Mouse (Mus musculus) intestine, postnatal 0 days (tissue): ENCODE data around the gene 2010111I01Rik. TPM values are rescaled to one million over a fixed set of nuclear protein-coding genes. Genes with fewer than 3 reads are reported as not detected.

Experiments used
- ATAC-seq: fragments of 200-750 bp; cut with Nextera tagmentation; 2 replicates; pipeline ENCODE4 v1.8.0; 2017; ENCODE audit warnings: mild to moderate bottlenecking, moderate TSS enrichment, moderate library complexity
- H3K27ac ChIP-seq: fragments of 300-500 bp; sonication (generic); 2 replicates; pipeline ENCODE4 v1.5.1; 2014; ENCODE audit warnings: mild to moderate bottlenecking, low read depth, low read length, moderate library complexity
- H3K27me3 ChIP-seq: fragments of 300-500 bp; sonication (generic); replicated peaks from 2 replicates; pipeline ENCODE4 v1.6.1; 2014; ENCODE audit warnings: low read length, mixed read lengths; ENCODE audit not compliant: control insufficient read depth, insufficient read depth
- H3K36me3 ChIP-seq: fragments of 300-500 bp; sonication (generic); 2 replicates; pipeline ENCODE4 v1.6.1; 2014; ENCODE audit warnings: mild to moderate bottlenecking, moderate library complexity; ENCODE audit not compliant: control insufficient read depth, insufficient read depth
- H3K4me1 ChIP-seq: fragments of 300-500 bp; sonication (generic); replicated peaks from 2 replicates; pipeline ENCODE4 v1.6.1; 2014; ENCODE audit warnings: antibody characterized with exemption, low read length, mixed read lengths; ENCODE audit not compliant: control insufficient read depth, insufficient read depth
- H3K4me2 ChIP-seq: fragments of 300-500 bp; sonication (generic); replicated peaks from 2 replicates; pipeline ENCODE4 v1.6.1; 2014; ENCODE audit warnings: low read depth, mild to moderate bottlenecking, moderate library complexity
- H3K4me3 ChIP-seq: fragments of 300-500 bp; sonication (generic); 2 replicates; pipeline ENCODE4 v1.5.1; 2014; ENCODE audit warnings: low read depth, low read length
- H3K9ac ChIP-seq: fragments of 300-500 bp; sonication (generic); 2 replicates; pipeline ENCODE4 v1.6.1; 2014; ENCODE audit warnings: mild to moderate bottlenecking, low read depth, low read length
- H3K9me3 ChIP-seq: fragments of 300-500 bp; sonication (generic); 2 replicates; pipeline ENCODE4 v1.6.1; 2016; ENCODE audit warnings: mixed run types; ENCODE audit not compliant: control insufficient read depth
- CTCF ChIP-seq: sonication (generic); IDR thresholded peaks from 2 replicates; pipeline ENCODE4 v1.5.1; 2016; ENCODE audit warnings: low read depth, mild to moderate bottlenecking, control low read depth, antibody characterized with exemption, moderate library complexity
- WGBS: fragments of 180-500 bp; shearing (Covaris S2); extraction: QIAGEN DNeasy Blood & Tissue Kit; methylation state at CpG from one replicate; pipeline ENCODE4 v1.1.7; 2014; 5-methylcytosine and 5-hydroxymethylcytosine counted together
- polyA plus RNA-seq: library from polyadenylated mRNA; unstranded; fragments of >200 nt; fragmentation: Nextera tagmentation; extraction: Ambion mirVana; gene quantifications from 2 replicates; pipeline ENCODE4 v1.2.1, GENCODE M21; 2015

Gene 2010111I01Rik
- polyA plus RNA-seq, 1 experiment from 2014 or later, result 72.7 TPM

DNA sequence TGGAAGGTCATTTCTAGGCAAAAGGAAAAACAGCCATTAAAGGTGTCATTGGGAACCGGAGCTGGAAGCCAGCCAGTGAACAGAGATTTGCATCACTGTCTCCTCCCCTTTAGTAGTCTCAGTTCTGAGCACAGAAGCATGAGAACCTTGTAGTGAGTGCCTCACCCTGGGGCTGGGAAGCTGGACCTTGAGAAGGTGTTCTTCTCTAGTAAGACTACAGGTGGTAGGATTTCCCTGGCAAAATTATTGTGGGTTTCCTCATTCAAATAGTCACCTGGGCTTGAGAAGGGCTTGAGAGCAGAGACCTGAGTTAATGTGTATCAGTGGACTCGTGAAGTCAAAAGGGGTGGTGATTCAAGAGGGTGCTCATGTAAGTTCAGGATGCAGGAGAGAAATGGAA is 224.1 kb downstream of the 2010111I01Rik start:
- 0 out of 2 replicates have a peak, but pooled peaks cover 3% of the 10 kb centered on the region for H3K4me1 ChIP-seq
- ATAC-seq, result peak; percentile 69
- H3K4me2 ChIP-seq, result no peak overlapping the region
- whole genome bisulfite sequencing, result 20% methylated on average over 2 of the region's 2 CpGs
- H3K9ac ChIP-seq, result no peak overlapping the region
- H3K9me3 ChIP-seq, result no peaks in the 10 kb centered on the region
- H3K27me3 ChIP-seq, result no peaks in the 10 kb centered on the region
- H3K36me3 ChIP-seq, result no peaks in the 10 kb centered on the region
- H3K4me3 ChIP-seq, result no peak overlapping the region
- H3K27ac ChIP-seq, result no peak overlapping the region
- no peak for TF ChIP-seq CTCF

- Histone ChIP-seq H3K9ac (no peak overlapping the region), H3K36me3 (no peaks in the 10 kb centered on the region), H3K9me3 (no peaks in the 10 kb centered on the region), H3K27me3 (no peaks in the 10 kb centered on the region), H3K4me1 (0 out of 2 replicates have a peak, but pooled peaks cover under 1% of the 10 kb centered on the region), H3K4me3 (no peak overlapping the region), H3K4me2 (no peak overlapping the region), H3K27ac (no peak overlapping the region)
- no peak for ATAC-seq
- TF ChIP-seq CTCF, result no peak
- WGBS, result 46% methylated on average over 3 of the region's 3 CpGs
These were observed 228.7 kb downstream of the 2010111I01Rik start for GRCm38 (mm10) chr13:63193423-63193822.

- H3K4me3 ChIP-seq, result no peak overlapping the region
- no peaks in the 10 kb centered on the region for H3K36me3 ChIP-seq
- TF ChIP-seq CTCF, result no peak
- no peak overlapping the region for H3K27ac ChIP-seq
- no peak overlapping the region for H3K4me2 ChIP-seq
- H3K9me3 ChIP-seq, result no peaks in the 10 kb centered on the region
- no peak overlapping the region for H3K9ac ChIP-seq
- no peak for ATAC-seq
- no peaks in the 10 kb centered on the region for H3K4me1 ChIP-seq
- 84% methylated on average over 1 of the region's 1 CpGs for WGBS
- H3K27me3 ChIP-seq, result no peaks in the 10 kb centered on the region
These were observed 233.3 kb downstream of the 2010111I01Rik start for GRCm38 (mm10) chr13:63198038-63198437.

GRCm38 (mm10) chr13:63199588-63199987 is 234.9 kb downstream of the 2010111I01Rik start:
- no peak for ATAC-seq
- H3K4me1 ChIP-seq, result no peaks in the 10 kb centered on the region
- H3K4me2 ChIP-seq, result no peak overlapping the region
- H3K36me3 ChIP-seq, result no peaks in the 10 kb centered on the region
- TF ChIP-seq CTCF, result no peak
- no peaks in the 10 kb centered on the region for H3K9me3 ChIP-seq
- 77% methylated on average over 2 of the region's 2 CpGs for WGBS
- H3K9ac ChIP-seq, result no peak overlapping the region
- H3K4me3 ChIP-seq, result no peak overlapping the region
- H3K27ac ChIP-seq, result no peak overlapping the region
- no peaks in the 10 kb centered on the region for H3K27me3 ChIP-seq

- no peaks in the 10 kb centered on the region for H3K27me3 ChIP-seq
- TF ChIP-seq CTCF, result no peak
- no peak overlapping the region for H3K4me3 ChIP-seq
- no peak for ATAC-seq
- H3K9ac ChIP-seq, result no peak overlapping the region
- no peaks in the 10 kb centered on the region for H3K36me3 ChIP-seq
- no peaks in the 10 kb centered on the region for H3K4me1 ChIP-seq
- no peak overlapping the region for H3K27ac ChIP-seq
- H3K9me3 ChIP-seq, result no peaks in the 10 kb centered on the region
- WGBS, result 88% methylated on average over 8 of the region's 8 CpGs
- no peak overlapping the region for H3K4me2 ChIP-seq
These were observed 239.0 kb downstream of the 2010111I01Rik start for GRCm38 (mm10) chr13:63203502-63204278.

GRCm38 (mm10) chr13:63205750-63206149 is 241.1 kb downstream of the 2010111I01Rik start:
- Histone ChIP-seq H3K4me1 (no peaks in the 10 kb centered on the region), H3K9ac (no peak overlapping the region), H3K4me3 (no peak overlapping the region), H3K27ac (no peak overlapping the region), H3K9me3 (no peaks in the 10 kb centered on the region), H3K36me3 (no peaks in the 10 kb centered on the region), H3K4me2 (no peak overlapping the region), H3K27me3 (no peaks in the 10 kb centered on the region)
- 81% methylated on average over 4 of the region's 4 CpGs for WGBS
- no peak for ATAC-seq
- no peak for TF ChIP-seq CTCF
